8 mouse cellular contexts compared by ENCODE assay signal in genomic region chr3:41182036-41182899, GRCm38 (mm10).
A peak's percentile ranks its signal among the peaks of the same experiment; 100 is the strongest.
DNase-seq lines count a peak whose midpoint lies in the region; ATAC-seq and TF ChIP-seq lines count a peak whose summit lies in the region.

No protein-coding gene starts in this region.

- WGBS in bone marrow, adult 2 months, result 48% methylated on average over 15 of the region's 15 CpGs
- 42% methylated on average over 15 of the region's 15 CpGs for WGBS in embryonic facial prominence, embryonic 15.5 days
- 50% methylated on average over 15 of the region's 15 CpGs for WGBS in limb, embryonic 13.5 days
- 53% methylated on average over 15 of the region's 15 CpGs for WGBS in midbrain, postnatal 0 days

- peak; percentile 67 for ATAC-seq in embryonic facial prominence, embryonic 15.5 days (ENCODE audit: insufficient number of reproducible peaks, low FRiP score, low TSS enrichment, low read depth)
- ATAC-seq in limb, embryonic 13.5 days (ENCODE audit: low FRiP score, low read depth), result peak; percentile 87
- ATAC-seq in midbrain, postnatal 0 days (ENCODE audit: low FRiP score), result peak; percentile 89

- H3K9me3 ChIP-seq in embryonic facial prominence, embryonic 15.5 days (replicated peaks), result no peaks in the 10 kb centered on the region
- no peaks in the 10 kb centered on the region for H3K9me3 ChIP-seq in limb, embryonic 13.5 days
- H3K9me3 ChIP-seq in midbrain, postnatal 0 days (ENCODE audit: low read length), result no peaks in the 10 kb centered on the region

- peak; percentile 72 for DNase-seq in 416B (ENCODE audit: low read depth)
- peak; percentile 49 to 81 for DNase-seq in heart, adult 9 months (ENCODE audit: low spot score in 2 of 2)
- peak; percentile 88 for DNase-seq in kidney, adult 9 months
- peak; percentile 92 for DNase-seq in midbrain, postnatal 0 days (ENCODE audit: low spot score)
- peak; percentile 58 to 74 for DNase-seq in spleen, postnatal 14 days (ENCODE audit: low spot score in 2 of 2)

- TF ChIP-seq POLR2A in bone marrow, adult 2 months (IDR thresholded peaks at IDR 0.05; ENCODE audit: borderline replicate concordance, control insufficient read depth, low read depth, low read length), result no peak

- H3K9ac ChIP-seq in embryonic facial prominence, embryonic 15.5 days, result no peak overlapping the region
- no peak overlapping the region for H3K9ac ChIP-seq in limb, embryonic 13.5 days
- no peak overlapping the region for H3K9ac ChIP-seq in midbrain, postnatal 0 days (replicated peaks; ENCODE audit: low read length, poor library complexity, severe bottlenecking)

- no peaks in the 10 kb centered on the region for H3K36me3 ChIP-seq in embryonic facial prominence, embryonic 15.5 days
- H3K36me3 ChIP-seq in limb, embryonic 13.5 days, result no peaks in the 10 kb centered on the region
- no peaks in the 10 kb centered on the region for H3K36me3 ChIP-seq in midbrain, postnatal 0 days (ENCODE audit: insufficient read depth, low read length)

- peak; percentile 78 for TF ChIP-seq CTCF in bone marrow, adult 2 months (IDR thresholded peaks at IDR 0.05; ENCODE audit: control insufficient read depth, insufficient read depth, low read length)
- TF ChIP-seq CTCF in midbrain, postnatal 0 days (IDR thresholded peaks at IDR 0.05), result peak; percentile 97

- peaks cover 6% of the 10 kb centered on the region for H3K4me1 ChIP-seq in bone marrow, adult 2 months (ENCODE audit: control insufficient read depth, insufficient read depth, low read length)
- H3K4me1 ChIP-seq in embryonic facial prominence, embryonic 15.5 days, result peaks cover 14% of the 10 kb centered on the region
- peaks cover 11% of the 10 kb centered on the region for H3K4me1 ChIP-seq in limb, embryonic 13.5 days
- H3K4me1 ChIP-seq in midbrain, postnatal 0 days (ENCODE audit: insufficient read depth, low read length), result no peaks in the 10 kb centered on the region

- H3K27me3 ChIP-seq in embryonic facial prominence, embryonic 15.5 days, result no peaks in the 10 kb centered on the region
- peaks cover 19% of the 10 kb centered on the region for H3K27me3 ChIP-seq in limb, embryonic 13.5 days
- no peaks in the 10 kb centered on the region for H3K27me3 ChIP-seq in midbrain, postnatal 0 days (ENCODE audit: insufficient read depth, low read length)

- H3K4me3 ChIP-seq in bone marrow, adult 2 months (replicated peaks; ENCODE audit: control insufficient read depth, low read depth, low read length), result no peak overlapping the region
- H3K4me3 ChIP-seq in embryonic facial prominence, embryonic 15.5 days (replicated peaks), result no peak overlapping the region
- H3K4me3 ChIP-seq in limb, embryonic 13.5 days, result no peak overlapping the region
- no peak overlapping the region for H3K4me3 ChIP-seq in midbrain, postnatal 0 days (ENCODE audit: low read depth, low read length)

- no peak overlapping the region for H3K27ac ChIP-seq in bone marrow, adult 2 months (ENCODE audit: control insufficient read depth, insufficient read depth, low read depth, low read length, poor library complexity)
- H3K27ac ChIP-seq in embryonic facial prominence, embryonic 15.5 days (replicated peaks), result no peak overlapping the region; the same call in 1 of the 2 replicates
- H3K27ac ChIP-seq in limb, embryonic 13.5 days, result no peak overlapping the region
- no peak overlapping the region for H3K27ac ChIP-seq in midbrain, postnatal 0 days (ENCODE audit: low read depth, low read length)

- no peak overlapping the region for H3K4me2 ChIP-seq in embryonic facial prominence, embryonic 15.5 days (replicated peaks)
- H3K4me2 ChIP-seq in limb, embryonic 13.5 days (replicated peaks), result no peak overlapping the region
- H3K4me2 ChIP-seq in midbrain, postnatal 0 days (ENCODE audit: low read depth, low read length, poor library complexity, severe bottlenecking), result no peak overlapping the region
